Mouse (Mus musculus) lung, postnatal 10 days (tissue): ENCODE measurements around the gene Ylpm1.

Experiments used
- DNase-seq: peaks from one replicate; pipeline ENCODE4 v3.0.0; 2021

The Ylpm1 gene

DNA sequence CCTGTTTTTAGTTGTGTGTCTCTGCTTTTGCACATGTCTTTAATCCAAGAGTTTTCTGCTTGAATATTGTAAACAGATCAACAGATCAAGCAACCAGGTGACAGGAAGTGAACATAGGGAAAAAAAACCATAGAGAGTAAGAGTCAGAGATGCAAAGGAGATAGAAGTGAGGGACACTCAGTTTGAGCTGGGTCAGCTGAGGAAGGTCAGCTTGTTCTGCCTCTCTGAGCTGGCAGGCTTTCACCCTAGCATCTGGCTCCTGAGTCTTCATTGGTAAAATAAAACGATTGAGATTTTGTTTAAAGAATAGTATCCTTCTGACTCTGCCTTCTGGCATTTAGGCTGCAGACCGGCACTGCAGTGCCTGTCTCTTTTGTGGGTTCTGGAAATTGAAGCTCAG, 14.4 kb downstream of the Ylpm1 start:
- DNase-seq: no peak

DNA sequence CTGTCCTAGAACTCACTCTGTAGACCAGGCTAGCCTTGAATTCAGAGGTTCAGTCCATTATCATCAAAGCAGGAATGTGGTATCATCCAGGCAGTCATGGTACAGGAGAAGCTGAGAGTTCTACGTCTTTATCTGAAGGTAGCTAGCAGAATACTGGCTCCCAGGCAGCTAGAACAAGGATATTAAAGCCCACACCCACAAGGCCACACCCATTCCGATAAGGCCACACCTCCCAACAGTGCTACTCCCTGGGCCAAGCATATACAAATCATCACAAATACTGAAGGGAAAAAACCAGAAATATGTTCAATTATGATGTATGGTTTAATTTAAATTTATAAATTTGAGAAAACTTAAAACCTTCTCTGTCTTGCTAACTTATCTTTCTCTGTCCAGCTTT, 16.1 kb downstream of the Ylpm1 start:
- DNase-seq: no peak

DNA sequence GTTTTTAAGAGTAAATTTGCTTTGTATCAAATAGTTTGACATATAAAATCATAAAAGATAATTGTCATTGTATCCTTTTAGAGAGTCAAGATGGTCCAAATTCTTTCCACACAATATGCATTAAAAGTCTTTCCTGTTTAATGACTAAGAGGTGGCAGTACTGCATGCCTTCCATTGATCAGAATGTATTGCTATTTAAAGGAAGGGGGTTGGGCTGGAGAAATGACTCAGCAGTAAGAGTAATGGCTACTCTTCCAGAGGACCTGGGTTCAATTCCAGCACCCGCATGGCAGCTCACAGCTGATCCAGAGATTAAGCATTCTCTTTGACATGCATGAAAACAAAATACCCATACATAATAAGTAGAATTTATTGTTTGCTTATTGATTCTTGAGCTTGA, 25.9 kb downstream of the Ylpm1 start:
- DNase-seq: no peak

DNA sequence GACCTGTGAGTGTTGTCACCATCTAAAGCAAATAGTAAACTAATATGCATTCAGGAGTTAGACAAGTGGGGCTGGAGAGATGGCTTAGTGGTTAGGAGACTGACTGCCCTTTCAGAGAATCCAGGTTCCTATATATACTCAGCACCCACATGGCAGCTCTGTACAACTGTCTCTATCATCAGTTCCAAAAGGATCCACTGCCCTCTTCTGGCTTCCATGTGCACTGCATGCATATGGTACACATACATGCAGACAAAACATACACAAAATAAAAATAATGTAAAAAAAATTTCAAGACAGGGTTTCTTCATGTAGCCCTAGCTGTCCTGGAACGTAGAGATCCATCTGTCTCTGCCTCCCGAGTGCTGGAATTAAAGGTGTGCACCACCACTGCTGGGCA, 36.6 kb downstream of the Ylpm1 start:
- DNase-seq: peak; percentile 42

DNA sequence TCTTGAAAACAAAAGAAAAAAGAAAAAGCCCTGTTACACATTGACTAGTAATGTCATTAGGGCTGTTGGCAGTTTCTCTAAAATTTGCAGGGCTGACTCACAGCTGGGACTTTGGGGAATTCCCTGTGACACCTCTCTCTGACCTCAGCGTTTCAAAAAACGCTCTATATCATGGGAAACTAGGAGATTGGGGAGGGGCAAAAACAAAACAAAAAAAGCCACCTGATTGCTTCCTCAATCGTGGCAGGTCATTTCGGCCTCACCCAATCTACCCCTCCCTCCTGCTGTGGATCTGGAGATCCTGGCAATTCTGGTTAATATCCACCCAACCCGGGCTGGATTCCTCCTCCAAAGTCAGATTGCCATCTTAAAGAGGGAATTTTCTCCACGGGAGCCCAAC, 55.1 kb downstream of the Ylpm1 start:
- no peak for DNase-seq

DNA sequence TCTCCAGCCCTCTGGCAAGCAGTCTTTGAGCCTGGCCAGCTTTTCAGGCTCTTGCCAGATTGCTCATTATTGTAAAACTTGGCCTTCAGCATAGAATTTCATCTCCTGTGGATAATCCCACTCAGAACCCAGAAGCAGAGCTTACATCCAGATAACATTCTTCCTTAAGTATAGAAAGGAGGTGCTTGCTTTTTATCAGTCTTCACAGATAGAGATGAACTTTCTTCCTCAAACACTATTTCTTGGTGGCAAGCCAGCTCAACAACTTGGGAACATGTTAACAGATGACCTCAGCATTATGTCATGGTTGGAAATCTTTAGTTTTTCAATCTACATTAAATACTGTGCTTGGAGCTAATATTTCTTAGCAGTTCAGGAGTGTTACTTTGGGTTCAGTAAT, 74.9 kb downstream of the Ylpm1 start:
- DNase-seq: no peak

DNA sequence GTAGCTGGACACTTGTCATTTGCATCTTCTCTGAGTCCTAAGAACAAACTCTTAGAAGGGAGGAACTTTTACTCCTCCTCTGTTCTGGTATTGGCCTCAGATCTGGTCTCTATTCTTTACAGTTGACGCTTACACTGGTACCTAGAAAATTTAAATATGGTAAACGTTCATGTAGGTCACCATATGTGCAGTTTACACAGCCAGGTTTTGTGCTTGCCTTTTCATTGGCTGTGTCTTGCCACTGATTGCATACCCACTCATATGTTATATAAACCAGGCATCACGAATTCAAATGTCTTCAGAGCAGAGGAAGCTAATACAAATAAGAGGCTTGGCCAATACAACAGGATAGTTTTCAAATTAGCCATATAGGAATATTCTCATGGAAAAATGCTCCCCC, 81.0 kb downstream of the Ylpm1 start:
- DNase-seq: no peak

DNA sequence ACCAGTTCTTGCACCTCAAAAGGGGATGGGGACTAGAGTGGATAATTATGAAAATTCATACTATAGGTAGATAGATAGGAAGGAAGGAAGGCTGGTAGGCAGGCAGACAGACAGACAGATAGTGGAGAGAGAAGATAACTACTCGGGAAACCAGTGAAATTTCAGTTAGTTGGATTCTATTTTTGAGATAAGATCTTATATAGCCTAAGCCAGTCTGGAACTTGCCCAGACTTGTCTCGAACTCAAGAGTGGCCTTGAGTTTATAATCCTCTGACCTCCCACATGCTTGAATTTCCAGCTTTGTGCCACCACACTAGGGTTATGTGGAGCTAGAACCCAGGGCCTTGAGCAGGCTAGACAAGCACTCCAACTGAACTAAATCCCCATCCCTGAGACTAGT, 88.1 kb downstream of the Ylpm1 start:
- no peak for DNase-seq

DNA sequence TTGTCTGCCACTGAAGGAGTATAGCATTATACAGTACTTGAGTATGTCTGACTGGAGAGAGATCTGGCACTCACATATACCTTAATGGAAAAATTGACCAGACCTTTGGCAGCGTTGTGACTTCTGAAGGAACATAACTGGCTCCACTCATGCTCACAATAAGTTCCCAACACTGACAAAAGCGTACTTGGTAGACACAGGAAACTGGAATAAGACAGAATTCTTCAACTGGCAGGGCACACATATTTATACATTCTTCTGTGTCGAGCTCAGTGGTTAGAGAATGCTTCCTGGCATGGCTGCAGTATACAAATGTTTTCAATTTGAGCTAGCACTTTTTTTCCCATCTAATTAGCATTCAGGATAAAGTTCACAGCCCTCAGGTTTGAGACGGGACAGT, 88.8 kb downstream of the Ylpm1 start:
- DNase-seq: peak; percentile 45

DNA sequence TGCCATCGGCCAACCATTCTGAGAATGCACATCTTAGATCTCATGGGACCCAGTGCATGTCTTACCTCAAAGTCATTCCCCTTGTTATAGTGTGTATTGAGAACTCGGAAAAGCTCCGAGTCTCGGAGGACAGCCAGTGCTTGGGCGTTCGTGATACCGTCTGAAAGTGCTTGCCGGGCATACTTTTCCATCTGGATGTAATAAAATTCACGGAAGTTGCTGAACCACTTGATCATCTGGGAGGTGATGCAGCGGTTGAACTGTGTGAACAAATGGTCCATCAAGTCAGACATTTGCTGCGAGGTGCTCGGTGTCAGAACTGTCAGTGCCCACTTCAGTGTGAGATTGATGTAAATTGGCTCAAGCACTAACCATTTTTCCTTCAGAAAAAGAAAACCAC, 91.7 kb downstream of the Ylpm1 start:
- DNase-seq: no peak

DNA sequence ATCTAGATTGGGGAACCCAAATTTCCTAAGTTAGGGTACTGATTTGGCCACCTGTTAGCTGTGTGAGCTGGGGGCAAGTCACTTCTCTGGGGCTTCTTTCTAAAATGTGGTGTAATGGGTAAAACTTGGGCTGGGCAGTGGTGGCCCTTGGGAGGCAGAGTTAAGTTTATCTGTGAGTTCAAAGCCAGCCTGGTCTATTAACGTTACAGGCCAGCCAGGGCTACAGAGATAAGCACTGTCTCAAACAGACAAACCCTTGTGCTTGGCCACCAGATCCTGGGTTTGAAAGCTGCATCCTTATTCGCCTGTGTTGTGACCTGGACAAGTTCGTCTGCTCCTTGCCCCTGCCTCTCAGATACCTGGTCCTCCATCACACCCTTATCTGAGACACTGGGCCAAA, 95.1 kb downstream of the Ylpm1 start:
- no peak for DNase-seq

DNA sequence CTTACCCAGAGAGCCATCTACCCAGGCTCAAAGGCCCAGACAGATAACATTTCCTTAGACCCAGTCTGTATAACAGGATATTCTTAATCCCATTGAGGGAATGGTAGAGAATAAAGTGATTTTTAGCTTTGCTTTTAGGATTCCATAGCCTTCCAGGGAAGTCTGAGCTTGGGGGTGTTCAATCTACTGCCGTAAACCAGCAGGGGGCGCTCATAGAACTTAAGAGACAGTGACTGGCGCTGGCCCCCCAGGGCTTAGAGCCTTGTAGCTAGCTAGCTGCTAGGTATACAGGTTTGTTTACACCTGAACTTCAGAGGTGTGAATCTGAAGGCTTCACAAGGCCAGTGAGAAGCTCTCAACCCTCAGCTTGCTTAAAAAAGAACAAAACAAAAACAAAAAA, 96.1 kb downstream of the Ylpm1 start:
- peak; percentile 81 for DNase-seq

DNA sequence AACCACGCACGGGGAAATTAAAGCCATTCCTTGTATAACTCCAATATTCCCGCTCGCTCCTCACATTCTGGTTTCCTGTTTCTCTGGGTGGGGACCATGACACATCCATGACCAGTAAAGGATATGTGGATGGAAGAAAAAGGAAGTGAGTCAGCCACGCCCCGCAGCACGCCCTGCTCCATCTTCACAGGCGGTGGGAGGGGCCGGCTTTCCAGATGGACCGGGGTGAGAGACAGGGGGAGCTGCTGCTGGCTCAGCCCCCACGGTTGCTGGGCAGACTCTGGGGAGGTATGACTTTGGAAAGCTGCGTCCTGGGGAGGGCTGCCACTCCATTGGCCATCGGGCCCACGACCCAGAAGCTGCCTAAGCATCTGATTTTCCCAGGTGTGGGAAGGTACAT, 97.9 kb downstream of the Ylpm1 start:
- peak; percentile 92 for DNase-seq

DNA sequence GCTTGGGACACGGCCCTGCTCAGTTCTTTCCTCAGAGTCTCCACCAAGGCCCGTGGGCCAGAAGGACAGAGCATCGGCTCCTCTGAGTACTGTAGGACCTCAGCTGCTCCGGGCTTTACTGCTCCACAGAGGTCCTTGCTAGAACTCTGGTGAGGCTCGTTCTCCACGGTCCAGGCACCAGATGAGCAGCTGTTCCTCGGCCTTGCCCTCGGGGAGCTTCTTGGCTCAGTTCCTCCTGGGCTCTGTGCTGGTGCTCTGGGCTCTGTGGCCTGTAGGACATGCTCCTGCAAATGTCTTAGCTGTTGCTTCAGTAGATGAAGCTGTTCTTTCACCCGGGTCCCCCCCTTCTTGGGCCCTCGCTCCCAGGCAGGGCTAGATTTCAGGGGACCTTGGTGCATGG, 98.6 kb downstream of the Ylpm1 start:
- DNase-seq: peak; percentile 50

DNA sequence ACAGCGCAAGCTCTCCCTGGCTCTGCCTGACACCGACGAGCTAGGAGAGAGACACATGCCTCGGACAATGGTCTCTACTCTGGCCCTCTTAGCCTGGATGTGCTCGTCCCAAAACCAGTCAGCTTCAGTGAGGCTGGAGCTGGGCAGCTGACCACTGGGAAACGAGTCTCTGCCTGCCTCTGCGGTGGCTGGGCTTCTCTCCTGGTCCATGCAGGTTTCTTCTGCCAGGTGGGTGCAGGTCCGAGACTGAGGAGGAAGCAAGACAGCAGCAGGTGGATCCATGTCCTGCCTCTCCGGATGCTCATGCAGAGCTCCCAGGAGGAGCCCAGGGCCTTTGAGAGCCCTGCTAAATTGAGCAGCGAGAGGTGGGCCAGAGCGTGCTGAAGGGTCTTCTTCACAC, 99.0 kb downstream of the Ylpm1 start:
- no peak for DNase-seq

DNA sequence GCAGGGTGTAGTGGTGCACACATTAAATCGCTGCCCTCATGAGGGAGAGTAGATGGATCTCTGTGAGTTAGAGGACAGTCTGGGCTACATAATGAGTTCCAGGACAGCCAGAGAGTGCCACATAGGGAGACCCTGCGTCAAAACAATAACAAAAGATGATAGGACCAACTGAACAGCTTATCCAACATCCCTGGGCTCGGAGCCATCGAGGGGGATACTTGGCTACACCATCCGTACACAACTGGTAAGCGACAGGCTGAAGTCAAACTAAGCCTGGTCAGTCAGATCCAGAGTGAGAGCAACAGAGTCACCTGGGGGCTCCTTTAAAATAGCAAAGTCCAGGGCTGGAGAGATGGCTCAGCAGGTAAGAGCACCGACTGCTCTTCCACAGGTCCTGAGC, 99.7 kb downstream of the Ylpm1 start:
- DNase-seq: peak; percentile 40

DNA sequence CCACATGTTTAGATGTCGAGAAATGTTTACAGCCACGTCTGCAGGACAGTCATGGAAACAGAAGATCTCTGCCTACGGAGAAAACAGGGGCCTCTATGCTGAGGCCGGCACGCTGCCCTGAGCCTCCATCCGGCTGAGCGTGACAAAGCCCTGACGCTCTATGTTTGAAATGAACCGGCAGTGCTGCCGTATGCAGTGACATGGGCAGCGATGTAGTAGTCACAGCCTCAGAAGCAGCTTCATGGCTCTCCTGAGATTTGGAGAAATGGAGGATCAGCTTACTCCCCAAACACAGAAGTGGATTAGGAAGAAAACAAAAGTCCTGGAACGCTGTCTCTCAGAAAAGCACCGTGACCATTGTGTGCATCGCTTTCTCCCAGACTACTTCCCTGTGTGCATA, 104.9 kb downstream of the Ylpm1 start:
- DNase-seq: no peak

DNA sequence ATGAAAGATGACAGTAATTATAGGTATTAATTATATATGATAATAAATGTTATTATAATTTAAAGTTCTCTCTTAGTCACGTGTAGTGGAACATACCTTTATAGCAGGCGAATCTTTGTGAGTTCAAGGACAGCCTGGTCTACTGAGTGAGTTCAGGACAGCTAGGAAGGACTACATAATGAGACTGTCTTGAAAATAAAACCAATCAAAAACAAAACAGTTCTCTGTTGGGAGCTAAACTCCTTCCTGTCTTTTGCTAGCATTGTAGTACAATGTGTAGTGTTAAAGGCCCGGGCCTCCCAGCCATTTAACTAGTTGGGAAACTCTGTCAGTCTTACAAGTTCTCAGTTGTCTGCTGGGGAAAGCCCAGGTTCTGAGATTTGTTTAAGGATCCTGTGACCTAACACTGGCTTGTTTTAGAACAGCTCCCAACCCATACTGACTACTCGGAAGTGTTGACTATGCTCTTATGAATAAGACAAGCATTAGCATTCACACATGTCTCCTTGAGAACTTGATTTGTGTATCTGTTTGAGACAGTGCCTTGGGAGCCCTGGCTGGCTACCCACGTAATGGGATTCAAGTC, 105.5 kb downstream of the Ylpm1 start:
- DNase-seq: no peak

DNA sequence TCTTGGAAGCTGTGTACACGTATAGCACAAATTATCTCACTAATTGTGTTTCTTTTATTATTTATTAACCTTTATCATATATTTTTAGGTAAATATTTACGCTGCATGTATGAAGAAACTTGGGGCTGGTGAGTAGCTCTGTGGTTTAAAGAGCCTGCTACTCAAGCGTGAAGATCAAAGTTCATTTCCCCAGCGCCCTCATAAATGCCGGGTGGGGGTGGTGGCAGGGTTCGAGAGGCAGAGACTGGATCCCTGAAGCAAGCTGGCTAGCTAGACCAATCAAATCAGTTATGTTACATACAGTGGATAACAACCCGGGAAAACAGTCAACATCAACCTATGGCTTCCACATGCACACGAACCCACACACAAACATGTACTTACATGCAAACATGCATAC, 107.0 kb downstream of the Ylpm1 start:
- DNase-seq: no peak

DNA sequence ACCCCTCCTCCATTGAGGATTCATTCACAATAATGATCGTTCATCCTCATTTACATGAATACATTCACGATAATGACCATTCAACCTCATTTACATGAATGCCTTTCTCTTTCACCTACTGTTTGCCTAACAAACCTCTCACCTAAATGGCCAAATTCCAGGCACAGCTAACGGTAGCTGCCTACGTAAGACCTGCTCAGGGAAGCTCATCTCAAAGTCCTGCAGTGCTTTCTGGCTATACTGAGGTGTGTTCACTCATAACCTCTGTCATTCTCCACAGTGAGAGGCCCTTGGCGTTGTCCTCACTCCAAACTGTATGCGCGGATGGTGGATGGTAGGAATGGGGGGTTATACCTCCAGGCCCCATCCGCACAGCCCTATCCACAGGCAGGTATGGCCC, 108.7 kb downstream of the Ylpm1 start:
- DNase-seq: no peak

DNA sequence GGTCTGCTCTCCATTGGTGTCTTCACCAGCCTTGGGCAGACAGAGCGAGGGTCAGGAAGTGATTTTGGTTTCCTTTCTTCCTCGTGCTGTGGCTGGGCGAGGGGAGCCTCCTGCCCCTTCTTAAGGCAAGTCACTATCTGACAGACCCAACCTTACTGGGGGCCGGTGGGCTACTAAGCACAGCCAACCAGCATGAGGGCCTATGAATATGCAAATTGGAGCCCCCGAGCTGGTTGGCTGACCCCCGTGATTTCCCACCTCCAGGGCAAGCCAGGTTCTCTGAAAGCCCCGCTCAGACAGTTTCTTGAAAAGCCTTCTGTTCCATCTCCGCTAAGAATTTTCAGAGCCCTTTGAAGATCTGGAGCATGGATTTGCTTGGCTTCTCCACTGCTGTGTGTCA, 110.2 kb downstream of the Ylpm1 start:
- no peak for DNase-seq

DNA sequence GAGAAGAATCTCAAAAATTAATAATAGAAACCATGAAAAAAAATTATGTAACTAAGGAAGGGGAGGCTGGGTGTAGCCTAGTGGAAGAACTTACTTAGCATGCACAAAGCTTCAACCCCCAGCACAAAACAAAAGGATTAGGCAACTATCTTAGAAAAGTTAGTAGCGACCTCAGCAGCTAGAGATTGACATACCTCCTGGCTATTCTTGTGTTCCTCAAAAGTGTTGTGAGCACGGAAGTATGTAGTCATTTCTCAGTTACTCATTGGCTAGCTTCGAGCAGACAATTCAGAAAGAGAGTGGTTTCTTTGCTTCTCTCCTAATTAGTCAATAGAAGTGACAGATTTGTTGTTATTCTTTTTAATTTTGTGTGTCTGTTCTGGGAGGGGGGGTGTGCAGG, 112.5 kb downstream of the Ylpm1 start:
- no peak for DNase-seq

DNA sequence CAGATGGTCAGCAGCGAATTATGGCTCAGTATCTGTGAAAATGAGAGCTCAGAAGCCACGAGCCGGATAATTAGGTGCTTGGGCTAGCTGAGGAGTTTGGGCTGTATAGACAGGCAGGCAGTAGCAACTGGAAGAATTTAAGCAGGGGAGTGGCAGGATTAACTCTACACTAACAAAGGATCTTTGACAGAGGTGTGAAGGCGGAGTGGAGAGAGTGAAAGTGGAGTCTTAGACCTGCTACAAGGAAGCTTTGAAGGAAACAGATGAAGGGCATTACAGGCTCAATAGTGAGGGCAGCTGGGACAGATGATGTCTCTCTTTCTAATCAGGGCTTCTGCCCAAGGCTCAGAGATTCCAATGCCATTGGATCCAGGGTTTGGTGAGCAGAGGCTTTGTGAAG, 113.3 kb downstream of the Ylpm1 start:
- no peak for DNase-seq

DNA sequence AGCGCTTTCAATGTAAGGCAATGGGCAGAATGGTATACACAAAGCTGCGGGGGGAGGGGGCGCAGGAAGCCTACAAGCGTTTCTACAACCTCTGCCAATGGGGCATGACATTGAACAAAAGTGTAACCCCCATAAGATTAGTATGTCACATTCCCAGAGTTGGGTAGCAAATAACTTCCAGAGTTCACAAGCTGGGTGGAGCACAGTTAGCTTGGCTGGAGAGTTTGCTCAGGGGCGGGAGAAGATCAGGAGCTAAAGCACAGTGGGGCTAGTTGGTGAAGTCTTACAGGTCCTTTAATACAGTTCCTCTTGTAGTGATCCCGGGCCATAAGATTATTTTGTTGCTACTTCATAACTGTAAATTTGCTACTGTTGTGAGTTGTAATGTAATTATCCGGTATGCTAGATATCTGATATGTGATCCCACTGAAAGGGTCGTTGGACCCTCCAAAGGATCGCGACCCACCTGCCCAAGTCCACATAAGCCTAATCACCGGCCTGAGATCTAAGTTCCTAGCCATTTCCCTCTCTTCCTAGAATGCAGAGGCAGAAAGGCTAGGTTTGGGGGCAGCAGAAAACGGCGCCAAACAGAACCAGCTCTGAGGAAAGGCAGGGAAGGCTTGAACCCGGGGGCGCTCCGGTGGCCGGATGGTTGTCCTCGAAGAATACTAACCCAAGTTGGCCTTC, 114.0 kb downstream of the Ylpm1 start:
- DNase-seq: no peak
